Mouse (Mus musculus) kidney, adult 11 months (tissue): ENCODE results near the gene Adamts20.
"Not testable (repeated sequence)": the region's sequence is repeated elsewhere in the genome, so short reads cannot be mapped to it uniquely, and the experiment has no call there.

Experiments
- DNase-seq: peaks from one replicate; pipeline ENCODE4 v3.0.0; 2022

Adamts20 gene

GRCm38 (mm10) chr15:94444043-94444436 is 21.2 kb downstream of the Adamts20 start:
- DNase-seq: no peak

GRCm38 (mm10) chr15:94443025-94443424 is 22.2 kb downstream of the Adamts20 start:
- no peak for DNase-seq

- DNase-seq: no peak
These were observed 29.7 kb downstream of the Adamts20 start for GRCm38 (mm10) chr15:94435532-94435931.

GRCm38 (mm10) chr15:94430681-94431405 is 34.4 kb downstream of the Adamts20 start:
- DNase-seq: no peak

GRCm38 (mm10) chr15:94428726-94429125 is 36.5 kb downstream of the Adamts20 start:
- no peak for DNase-seq

- DNase-seq: no peak
These were observed 37.6 kb downstream of the Adamts20 start for GRCm38 (mm10) chr15:94427482-94428214.

- no peak for DNase-seq
These were observed 44.7 kb downstream of the Adamts20 start for GRCm38 (mm10) chr15:94420526-94420925.

- no peak for DNase-seq
These were observed 46.1 kb downstream of the Adamts20 start for GRCm38 (mm10) chr15:94419167-94419566.

GRCm38 (mm10) chr15:94418427-94418826 is 46.8 kb downstream of the Adamts20 start:
- DNase-seq: no peak

GRCm38 (mm10) chr15:94417216-94418155 is 47.7 kb downstream of the Adamts20 start:
- no peak for DNase-seq

GRCm38 (mm10) chr15:94409832-94410231 is 55.4 kb downstream of the Adamts20 start:
- no peak for DNase-seq

GRCm38 (mm10) chr15:94406364-94406763 is 58.9 kb downstream of the Adamts20 start:
- no peak for DNase-seq

- DNase-seq: peak; percentile 8
These were observed 61.1 kb downstream of the Adamts20 start for GRCm38 (mm10) chr15:94404071-94404545.

- DNase-seq: no peak
These were observed 61.7 kb downstream of the Adamts20 start for GRCm38 (mm10) chr15:94403461-94404070.

GRCm38 (mm10) chr15:94403018-94403417 is 62.2 kb downstream of the Adamts20 start:
- DNase-seq: no peak

GRCm38 (mm10) chr15:94392737-94393136 is 72.5 kb downstream of the Adamts20 start:
- no peak for DNase-seq

- DNase-seq: not testable (repeated sequence)
These were observed 75.1 kb downstream of the Adamts20 start for GRCm38 (mm10) chr15:94390127-94390526.

GRCm38 (mm10) chr15:94379425-94379824 is 85.8 kb downstream of the Adamts20 start:
- no peak for DNase-seq

- DNase-seq: no peak
These were observed 92.7 kb downstream of the Adamts20 start for GRCm38 (mm10) chr15:94372548-94372947.

GRCm38 (mm10) chr15:94349052-94349451 is 116.2 kb downstream of the Adamts20 start:
- no peak for DNase-seq

GRCm38 (mm10) chr15:94344317-94344716 is 120.9 kb downstream of the Adamts20 start:
- DNase-seq: no peak

GRCm38 (mm10) chr15:94342365-94342764 is 122.9 kb downstream of the Adamts20 start:
- DNase-seq: peak; percentile 51

- no peak for DNase-seq
These were observed 126.2 kb downstream of the Adamts20 start for GRCm38 (mm10) chr15:94339011-94339410.
